Mouse (Mus musculus): Measurements from ENCODE around the gene Ptprc.

The Ptprc gene

DNA sequence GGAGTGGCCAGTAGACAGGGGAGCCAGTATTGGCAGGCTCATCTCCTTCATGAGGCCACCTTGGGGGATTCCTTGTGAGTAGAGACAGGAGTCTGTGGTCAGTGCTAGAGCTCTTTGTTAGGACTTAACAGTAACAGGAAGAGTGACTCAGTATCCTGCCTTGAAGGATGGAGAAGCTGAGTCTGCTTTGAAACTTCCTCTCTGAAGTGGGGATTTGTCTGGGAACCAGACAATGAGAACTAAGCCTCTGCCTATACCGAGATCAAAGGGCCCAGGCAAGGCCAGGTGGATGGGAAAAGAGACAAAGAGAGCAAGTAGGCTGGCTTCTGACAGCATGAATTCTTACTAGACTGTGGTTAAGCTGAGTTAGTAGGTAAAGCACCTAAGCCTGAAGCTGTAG is 136.3 kb downstream of the Ptprc start:
- no peak for DNase-seq (ENCODE audit: low spot score)

GRCm38 (mm10) chr1:138037484-138037883 is 138.0 kb downstream of the Ptprc start:
- no peak for DNase-seq (ENCODE audit: low spot score)

- DNase-seq (ENCODE audit: low spot score): no peak
Observed at GRCm38 (mm10) chr1:138029649-138030048, 145.9 kb downstream of the Ptprc start.

GRCm38 (mm10) chr1:138025298-138025697 is 150.2 kb downstream of the Ptprc start:
- no peak for DNase-seq (ENCODE audit: low spot score)

GRCm38 (mm10) chr1:138023601-138024000 is 151.9 kb downstream of the Ptprc start:
- DNase-seq (ENCODE audit: low spot score): no peak

GRCm38 (mm10) chr1:138022918-138023295 is 152.6 kb downstream of the Ptprc start:
- DNase-seq (ENCODE audit: low spot score): no peak

DNA sequence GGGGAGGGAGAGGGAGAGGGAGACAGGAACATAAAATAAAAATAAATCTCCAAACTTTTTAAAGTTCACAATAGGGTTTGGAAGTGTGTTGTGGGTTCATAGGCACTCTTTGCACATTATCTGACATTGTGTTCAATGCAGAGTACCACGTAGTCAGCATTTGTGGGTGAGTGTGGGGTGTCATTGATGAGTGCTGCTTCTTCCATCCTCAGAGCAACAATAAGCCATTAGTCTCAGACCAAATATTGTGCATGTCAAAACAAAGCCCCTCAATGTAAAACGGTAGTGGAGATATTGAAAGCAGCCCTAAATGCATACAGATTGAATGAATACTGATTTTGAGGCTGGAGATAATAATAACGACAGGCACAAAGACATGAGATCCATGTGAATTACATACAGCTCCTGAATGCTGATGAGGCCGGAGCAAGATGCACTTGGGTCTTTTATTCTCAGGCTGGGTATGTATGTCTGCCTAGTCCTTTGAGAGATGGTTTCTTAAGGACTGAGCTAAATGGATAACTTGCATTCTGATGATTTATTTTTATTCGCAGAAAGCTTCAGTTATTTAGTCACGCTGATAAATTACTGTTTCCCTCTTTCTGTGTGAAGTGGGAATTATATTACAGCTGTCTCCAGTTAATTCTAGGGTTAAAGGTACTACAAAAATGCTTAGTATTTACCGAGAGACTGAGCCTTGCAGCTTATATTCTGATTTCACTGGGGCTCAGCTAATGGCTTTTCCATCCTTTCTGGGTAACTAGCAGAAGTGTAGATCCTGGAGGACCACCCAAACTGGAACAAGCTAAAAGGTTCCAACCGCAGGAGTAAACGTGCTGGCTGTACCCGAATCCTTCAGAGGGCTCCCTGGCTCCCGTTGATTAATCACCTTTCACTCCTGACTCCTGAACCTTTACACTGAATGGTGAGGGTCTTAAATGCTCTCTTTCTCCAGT is 153.3 kb downstream of the Ptprc start:
- DNase-seq (ENCODE audit: low spot score): no peak
